Mouse (Mus musculus): ENCODE data around the gene Olfr722. TPM values are rescaled to one million over a fixed set of nuclear protein-coding genes. Genes with fewer than 3 reads are reported as not detected.
"Not testable (repeated sequence)": the region's sequence is repeated elsewhere in the genome, so short reads cannot be mapped to it uniquely, and the experiment has no call there.

Olfr722 gene
- total RNA-seq (2021): not detected
- long read RNA-seq: 0 reads

DNA sequence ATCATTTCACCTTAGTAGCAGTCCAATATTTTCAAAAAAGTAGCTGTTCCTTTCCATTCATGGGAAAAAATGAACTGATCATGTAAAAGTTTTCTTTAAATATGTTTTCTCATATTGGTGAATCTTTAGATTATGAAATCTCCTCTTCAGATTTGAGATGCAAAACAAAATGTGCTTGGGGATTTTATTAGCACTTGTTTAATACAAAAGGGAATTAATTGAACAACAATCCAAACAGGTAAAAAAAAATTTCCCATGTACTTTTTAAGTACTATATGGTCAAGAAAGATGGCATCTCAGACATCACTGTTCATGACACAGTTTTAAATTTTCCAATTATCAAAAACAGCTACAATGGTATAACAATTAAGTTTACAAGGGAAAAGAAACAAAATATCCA lies at the start of gene Olfr722:
Gene Olfr722, minus strand, starts transcription at position 101 of the 400 bp plus-strand sequence.
- no peak for DNase-seq (ENCODE audit: low spot score in 2 of 2)

DNA sequence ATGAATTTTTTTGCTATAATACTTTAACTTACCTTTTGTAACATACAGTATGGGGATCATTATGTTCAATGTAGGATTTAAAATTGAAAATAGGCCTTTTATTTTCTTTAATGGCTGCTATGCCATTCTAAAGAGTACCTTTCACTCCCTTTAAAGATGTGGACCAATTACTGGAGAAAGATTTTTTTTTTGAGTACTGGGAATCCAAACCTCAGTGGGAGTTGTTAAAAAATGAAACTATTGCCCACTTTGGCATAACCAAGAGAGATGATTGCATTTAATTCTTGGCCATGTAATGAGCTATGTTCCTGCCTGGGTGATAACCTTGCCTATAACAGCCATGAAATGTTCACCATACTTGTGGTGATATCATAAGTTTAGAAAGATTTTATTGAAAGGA lies 29.9 kb upstream of the Olfr722 start, which contains the start of gene Olfr723:
Gene Olfr723, minus strand, starts transcription at position 101 of the 400 bp plus-strand sequence.
- not testable (repeated sequence) for DNase-seq (ENCODE audit: low spot score in 2 of 2)

DNA sequence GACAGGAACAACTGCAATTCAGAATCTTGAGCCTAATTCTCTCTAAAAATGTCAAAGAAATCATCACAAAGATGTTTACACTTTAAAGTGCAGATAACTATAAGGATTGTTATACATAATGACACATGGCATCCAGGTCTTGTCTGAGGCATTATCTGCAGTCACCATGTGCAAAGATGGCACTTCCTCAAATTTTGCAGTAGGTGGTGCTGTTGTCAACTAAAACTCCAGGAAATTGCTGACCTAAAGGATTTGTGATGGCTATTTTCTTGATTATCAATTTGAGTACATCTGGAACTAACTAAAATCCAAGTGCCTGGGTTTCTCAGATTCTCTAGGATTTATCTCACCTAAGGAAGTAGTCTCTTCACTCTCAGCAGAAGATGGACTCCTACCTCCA lies 41.4 kb downstream of the Olfr722 start:
- DNase-seq (ENCODE audit: low spot score in 2 of 2): peak in 1 of 2 experiments; percentile 16

Other genes starting within 250 kb of the Olfr722 start
- 10 to 100 TPM; 34.9 to 36.7 TPM for gene Armh4, start 118.6 kb downstream of the Olfr722 start, total RNA-seq (2021)
- not detected for gene Olfr723, start 29.8 kb upstream of the Olfr722 start, total RNA-seq (2021)
- not detected for gene Olfr724, start 61.3 kb upstream of the Olfr722 start, total RNA-seq (2021)
- not detected for gene Olfr725, start 138.4 kb upstream of the Olfr722 start, total RNA-seq (2021)
- gene Olfr726, start 189.0 kb upstream of the Olfr722 start, total RNA-seq (2021): not detected
- not detected for gene Olfr727, start 221.2 kb upstream of the Olfr722 start, total RNA-seq (2021)
- not detected for gene Olfr728, start 240.7 kb upstream of the Olfr722 start, total RNA-seq (2021)

Data from layer of hippocampus, postnatal 10 days (tissue).